Mouse (Mus musculus): ENCODE data around the gene Hba-a2.

Gene Hba-a2

DNA sequence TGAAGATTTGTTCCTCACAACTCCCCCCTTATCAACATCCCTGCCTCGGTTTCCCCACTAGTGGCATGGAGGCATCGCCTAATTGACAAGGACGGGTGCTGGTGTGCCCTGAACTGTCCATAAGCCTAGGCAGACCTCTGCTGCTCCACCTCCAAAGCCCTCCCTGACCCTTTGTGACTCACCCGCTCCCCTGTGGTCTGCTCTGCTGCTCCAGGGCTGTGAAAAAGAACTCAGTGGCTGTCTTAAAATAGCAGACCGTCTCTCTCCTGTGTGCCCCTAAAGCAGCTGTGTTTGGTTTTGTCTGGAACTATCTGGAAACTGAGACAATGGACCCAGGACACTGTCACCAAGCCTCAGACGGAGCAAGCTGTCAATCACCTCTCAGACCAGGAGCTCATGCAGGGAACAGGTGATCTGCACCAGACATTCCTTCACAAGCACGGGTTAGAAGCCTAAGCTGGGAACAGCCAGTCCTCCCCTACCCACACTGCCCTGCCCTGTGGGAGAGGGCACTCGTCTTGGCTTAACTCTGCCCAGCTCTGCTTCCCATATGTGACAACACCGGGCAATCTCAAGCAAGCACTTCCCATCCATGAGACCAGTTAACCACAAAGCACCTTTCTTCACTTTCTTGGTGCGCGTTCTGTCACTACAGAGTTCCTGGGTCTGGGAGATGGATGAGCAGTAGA lies 24.4 kb downstream of the Hba-a2 start:
- no peak for DNase-seq (ENCODE audit: low spot score in 2 of 2)

DNA sequence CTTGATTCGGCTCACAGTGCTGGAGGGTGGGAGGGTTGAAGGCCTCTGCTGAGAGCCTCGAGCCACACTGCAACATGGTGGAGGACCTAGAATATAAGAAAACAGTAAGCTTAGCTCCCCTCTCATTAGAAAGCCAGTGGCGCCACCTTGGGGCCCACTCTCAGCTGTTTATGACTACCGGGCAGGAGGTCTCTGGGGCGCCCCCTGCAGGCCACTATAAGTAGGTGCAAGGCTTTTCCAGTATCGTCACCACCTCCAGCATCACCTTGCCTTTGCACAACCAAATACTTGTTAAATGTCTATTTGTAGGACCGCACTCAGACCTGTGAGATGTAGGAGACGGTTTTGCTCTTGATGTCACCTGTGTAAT lies 24.9 kb downstream of the Hba-a2 start:
- DNase-seq (ENCODE audit: low spot score in 2 of 2) = peak; percentile 47 to 72

DNA sequence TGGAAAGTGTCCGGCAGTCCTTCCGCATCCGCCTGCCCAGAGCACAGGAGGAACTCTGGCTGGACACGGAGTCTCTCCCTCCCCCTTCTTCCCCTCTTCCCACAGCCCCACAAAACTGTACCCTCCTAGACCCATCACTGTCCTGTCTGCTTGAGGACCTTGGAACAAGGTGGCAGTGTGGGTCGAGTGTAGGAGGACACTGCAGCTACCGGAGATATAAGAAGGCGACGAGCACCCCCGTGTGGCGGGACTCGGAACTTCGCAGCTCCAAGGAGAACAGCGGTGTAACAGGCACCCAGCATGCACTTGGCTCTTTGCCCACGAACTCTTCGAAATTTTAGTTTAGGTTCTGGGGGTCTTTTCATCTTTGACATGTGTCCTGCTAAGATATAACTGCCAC lies 28.3 kb downstream of the Hba-a2 start:
- peak; percentile 67 to 86 for DNase-seq (ENCODE audit: low spot score in 2 of 2)

DNA sequence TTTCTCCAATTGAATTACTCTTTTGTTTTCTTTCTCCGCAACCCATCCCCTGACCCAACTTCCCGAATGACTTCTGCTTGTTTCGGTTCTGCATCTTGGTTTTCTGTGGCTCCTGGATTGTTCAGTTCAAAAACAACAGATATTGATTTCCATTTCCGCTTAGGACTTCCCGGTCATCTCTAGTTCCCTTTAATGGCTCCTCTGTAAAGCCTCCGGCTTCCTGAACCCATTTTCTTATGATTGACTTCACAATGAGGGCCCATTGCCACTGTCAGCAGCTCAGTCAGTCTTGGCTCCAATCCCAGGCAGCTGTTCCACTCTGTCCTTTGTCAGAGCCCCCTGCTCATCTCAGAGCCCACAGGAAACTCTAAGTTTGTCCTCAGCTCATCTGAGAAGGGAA lies 34.8 kb downstream of the Hba-a2 start:
- DNase-seq (ENCODE audit: low spot score in 2 of 2) = no peak

DNA sequence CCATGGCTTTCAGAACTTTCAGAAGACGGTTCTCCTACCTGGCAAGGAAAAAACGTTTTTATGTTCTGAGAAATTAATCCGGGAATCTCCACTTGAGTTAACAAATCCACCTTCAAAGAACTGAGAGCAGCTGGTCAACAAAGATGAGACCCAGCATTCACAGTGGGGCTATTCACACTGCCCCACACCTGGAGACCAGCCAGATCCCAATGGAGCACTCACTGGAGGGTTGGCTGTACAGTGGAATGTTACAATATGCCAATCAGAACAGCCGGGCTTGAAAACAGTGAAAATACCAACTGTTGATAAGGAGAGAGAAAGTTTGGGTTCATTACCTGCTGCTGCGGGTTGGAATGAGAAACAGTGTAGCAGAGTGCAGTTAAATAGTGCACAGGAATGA lies 35.6 kb downstream of the Hba-a2 start:
- no peak for DNase-seq (ENCODE audit: low spot score in 2 of 2)

DNA sequence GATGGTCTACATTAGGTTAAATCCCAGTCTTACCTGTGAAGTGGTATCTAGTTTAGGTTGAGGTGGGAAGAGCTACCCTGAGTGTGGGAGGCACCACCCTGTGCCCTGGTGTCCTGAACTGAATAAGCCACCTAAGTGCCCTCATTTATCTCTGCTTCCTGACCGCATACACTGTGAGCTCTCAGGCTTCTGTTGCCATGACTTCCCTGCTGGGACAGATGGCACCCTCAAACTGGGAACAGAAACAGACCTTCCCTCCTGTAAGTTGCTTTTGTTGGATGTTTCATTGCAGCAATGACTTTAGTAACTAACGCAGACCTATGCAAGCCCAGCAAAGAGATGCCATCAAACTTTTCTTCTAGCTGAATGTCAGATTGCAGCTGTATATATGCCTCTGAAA lies 36.9 kb downstream of the Hba-a2 start:
- no peak for DNase-seq (ENCODE audit: low spot score in 2 of 2)

DNA sequence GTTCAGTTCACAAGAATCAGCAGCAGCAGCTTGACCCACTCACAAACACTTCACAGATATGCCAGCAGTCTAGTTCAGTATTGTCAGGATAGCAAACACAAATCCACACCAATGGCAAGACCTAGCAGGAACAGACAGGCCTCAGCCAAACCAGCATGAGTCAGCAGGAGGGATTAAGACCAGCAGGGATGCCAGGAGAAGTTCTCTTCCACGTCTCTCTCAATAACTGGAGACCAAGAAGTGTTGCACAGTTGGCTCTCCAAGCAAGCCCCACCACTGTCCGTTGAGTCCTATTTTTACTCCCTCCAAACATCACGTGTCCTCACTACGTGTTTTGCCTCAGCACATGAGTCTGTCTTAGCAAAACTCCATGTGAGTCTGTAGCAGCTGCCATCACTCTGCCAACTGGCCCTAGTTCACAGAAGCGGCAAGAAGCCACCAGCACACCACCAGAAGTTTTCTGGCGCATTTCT lies 40.2 kb downstream of the Hba-a2 start:
- no peak for DNase-seq (ENCODE audit: low spot score in 2 of 2)

DNA sequence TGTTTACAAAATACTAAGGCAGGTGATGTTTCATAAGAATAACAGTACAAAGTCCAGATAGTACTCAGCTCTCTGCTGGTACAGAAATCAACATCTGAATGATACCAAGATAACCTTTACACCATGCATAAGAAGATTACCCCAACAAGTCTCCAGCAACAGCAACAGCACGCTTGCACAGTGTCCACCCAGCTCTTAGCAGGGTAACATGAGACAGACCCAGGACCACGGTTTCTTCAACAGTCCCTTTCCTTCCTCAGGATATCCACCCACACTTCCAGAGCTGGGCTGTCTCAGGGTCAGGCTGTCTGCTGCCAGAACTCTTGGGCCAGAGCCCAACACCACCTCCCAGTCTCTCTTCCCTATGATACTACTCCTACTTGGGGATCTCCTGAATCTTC lies 42.8 kb downstream of the Hba-a2 start:
- DNase-seq (ENCODE audit: low spot score in 2 of 2) = no peak

DNA sequence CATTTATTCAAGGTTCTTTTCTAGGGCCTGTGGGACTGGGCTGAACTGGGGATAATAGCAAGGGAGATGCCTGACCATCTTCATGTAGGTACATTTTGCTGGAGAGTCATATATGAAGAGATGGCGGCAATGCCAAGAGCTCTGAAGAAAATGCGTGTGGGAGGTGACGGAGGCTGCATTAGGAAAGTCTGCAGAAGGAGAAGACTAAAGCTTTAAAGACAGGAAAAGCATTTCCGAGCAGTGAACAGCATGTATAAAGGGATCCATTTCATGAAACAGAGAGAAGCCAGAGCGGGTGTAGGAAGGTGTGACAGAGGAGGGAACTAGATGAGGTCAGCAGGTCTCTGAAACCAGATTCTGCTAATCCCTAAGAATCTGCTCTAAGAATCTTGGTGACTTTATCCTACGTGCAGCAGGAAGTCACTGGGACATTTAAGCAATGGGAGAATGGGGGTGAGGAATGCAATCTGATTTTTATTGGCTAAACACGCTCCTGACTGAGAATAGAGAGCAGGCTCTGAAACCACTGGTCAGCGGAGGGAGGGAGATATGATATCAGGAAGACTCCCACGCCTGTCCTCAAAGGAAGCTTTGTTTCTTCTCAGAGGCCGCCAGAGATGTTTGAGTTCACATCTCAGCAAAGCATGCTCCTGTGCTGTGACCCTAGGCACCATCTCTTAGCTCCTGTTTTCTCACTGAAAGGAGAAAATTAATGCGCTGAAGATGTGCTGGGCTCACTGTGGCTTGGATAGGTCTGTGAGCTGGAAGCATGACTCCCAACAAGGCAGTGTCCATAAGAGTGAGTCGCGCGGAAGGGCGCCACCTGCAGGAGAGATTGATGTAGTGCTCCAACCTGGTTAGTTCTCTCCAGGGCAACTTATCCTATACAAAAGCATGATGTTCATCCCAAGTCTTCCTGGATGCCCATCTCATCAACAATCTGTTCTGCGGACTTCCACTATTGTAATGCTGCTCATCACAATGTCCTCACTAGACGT lies 44.5 kb downstream of the Hba-a2 start:
- DNase-seq (ENCODE audit: low spot score in 2 of 2) = no peak

DNA sequence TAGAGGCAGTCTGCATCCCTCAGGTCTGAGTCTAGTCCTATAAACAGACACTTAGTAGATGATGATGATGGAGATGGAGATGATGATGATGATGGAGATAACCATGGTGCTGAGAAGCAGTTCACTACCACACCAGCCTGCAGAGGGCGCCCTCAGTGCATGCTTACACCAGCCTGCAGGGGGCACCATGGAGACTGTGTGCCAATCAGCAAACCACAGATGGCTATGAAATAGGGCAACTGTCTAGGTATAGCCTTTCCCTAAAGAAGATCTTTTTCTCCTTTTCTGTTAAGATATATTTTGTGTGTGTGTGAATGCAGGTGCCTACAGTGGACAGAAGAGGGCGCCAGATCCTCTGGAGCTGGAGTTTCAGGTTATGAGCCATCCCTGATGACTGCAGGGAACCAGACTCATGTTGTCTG lies 46.5 kb downstream of the Hba-a2 start:
- DNase-seq (ENCODE audit: low spot score in 2 of 2) = no peak

DNA sequence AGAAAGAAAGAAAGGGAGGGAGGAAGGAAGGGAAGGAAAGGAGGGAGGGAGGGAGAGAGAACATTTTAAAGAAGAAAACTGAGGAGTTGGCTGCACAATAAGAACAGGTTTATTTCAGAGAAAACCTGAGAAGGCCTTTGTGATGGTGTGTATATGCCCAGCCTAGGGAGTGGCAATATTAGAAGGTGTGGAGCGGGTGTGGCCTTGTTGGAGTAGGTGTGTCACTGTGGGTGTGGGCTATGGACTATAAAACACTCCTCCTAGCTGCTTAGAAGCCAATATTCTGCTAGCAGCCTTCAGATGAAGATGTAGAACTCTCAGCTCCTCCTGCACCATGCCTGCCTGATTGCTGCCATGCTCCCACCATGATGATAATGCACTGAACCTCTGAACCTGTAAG lies 47.1 kb downstream of the Hba-a2 start:
- DNase-seq (ENCODE audit: low spot score in 2 of 2) = no peak

DNA sequence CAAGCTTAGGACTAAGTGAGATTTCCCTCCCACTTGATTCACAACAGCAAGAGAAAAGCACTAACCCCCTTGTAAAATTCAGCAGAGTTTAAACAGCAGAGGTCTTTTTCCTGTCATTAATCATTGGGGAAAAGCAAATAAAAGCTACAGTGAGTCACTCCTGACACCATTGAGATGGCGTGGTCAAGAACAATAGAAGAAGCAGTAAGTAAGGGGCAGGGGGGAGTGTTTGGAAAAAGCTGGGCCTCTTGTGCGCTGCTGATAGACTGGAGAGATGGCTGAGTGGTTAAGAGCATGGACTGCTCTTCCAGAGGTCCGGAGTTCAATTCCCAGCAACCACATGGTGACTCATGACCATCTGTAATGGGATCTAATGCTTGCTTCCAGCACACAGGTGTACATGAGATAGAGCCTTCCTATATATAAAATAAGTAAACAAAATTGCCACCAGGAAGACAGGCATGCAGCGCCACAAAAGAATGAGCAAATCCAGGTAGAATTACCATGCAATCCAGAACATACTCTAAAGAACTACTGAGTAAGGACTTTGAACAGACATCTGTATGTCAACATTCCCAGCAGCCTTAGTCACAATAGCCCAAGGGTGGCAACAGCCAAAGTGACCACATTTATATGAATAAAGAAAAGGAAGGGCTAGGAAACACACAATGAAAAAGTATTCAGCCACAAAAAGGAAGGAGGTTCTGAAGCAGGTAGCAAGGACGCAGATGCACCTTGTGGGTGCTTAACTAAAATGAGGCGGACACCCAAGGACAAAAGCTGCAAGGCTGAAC lies 49.4 kb downstream of the Hba-a2 start:
- DNase-seq (ENCODE audit: low spot score in 2 of 2) = no peak

Data from urinary bladder, postnatal 4 days (tissue).